Mouse (Mus musculus) erythroblast, embryonic 14.5 days (primary cell): Measurements from ENCODE around the gene Sc5d. TPM values are rescaled to one million over a fixed set of nuclear protein-coding genes. Genes with fewer than 3 reads are reported as not detected.

Experiments used
- H3K27me3 ChIP-seq: 2 replicates; pipeline ENCODE4 v1.6.1; 2012; ENCODE audit warnings: inconsistent platforms; ENCODE audit not compliant: control insufficient read depth
- H3K36me3 ChIP-seq: 2 replicates; pipeline ENCODE4 v1.6.1; 2012; ENCODE audit warnings: mild to moderate bottlenecking, inconsistent platforms; ENCODE audit not compliant: control insufficient read depth
- H3K4me1 ChIP-seq: 2 replicates; pipeline ENCODE4 v1.6.1; 2012; ENCODE audit warnings: inconsistent platforms; ENCODE audit not compliant: control insufficient read depth
- H3K4me3 ChIP-seq: replicated peaks from 2 replicates; pipeline ENCODE3; 2012; ENCODE audit warnings: moderate library complexity, mild to moderate bottlenecking, inconsistent platforms
- H3K9me3 ChIP-seq: 2 replicates; pipeline ENCODE4 v1.6.1; 2012; ENCODE audit warnings: low read length, inconsistent platforms, mixed read lengths; ENCODE audit not compliant: control insufficient read depth
- GATA1 ChIP-seq: IDR thresholded peaks from 2 replicates; pipeline ENCODE4 v1.6.1; 2012; ENCODE audit warnings: low read length, inconsistent platforms, mixed read lengths
- TAL1 ChIP-seq: IDR thresholded peaks from 3 replicates; pipeline ENCODE4 v1.6.1; 2012; ENCODE audit warnings: low read length, inconsistent platforms, mixed read lengths
- polyA plus RNA-seq: library from polyadenylated mRNA; stranded (reverse); fragments of >175 nt; gene quantifications from 2 replicates; pipeline ENCODE4 v1.2.3, GENCODE M21; 2012

Gene Sc5d
- polyA plus RNA-seq, 1 experiment, result 0.08 TPM

GRCm38 (mm10) chr9:42231116-42231515 is 32.9 kb downstream of the Sc5d start:
- Histone ChIP-seq H3K36me3 (no peaks in the 10 kb centered on the region), H3K9me3 (no peaks in the 10 kb centered on the region; the same call in 1 of the 2 replicates), H3K4me3 (no peak overlapping the region), H3K27me3 (no peaks in the 10 kb centered on the region), H3K4me1 (no peaks in the 10 kb centered on the region)
- TF ChIP-seq GATA1 (no peak), TAL1 (no peak)

- Histone ChIP-seq H3K27me3 (no peaks in the 10 kb centered on the region), H3K4me1 (no peaks in the 10 kb centered on the region), H3K4me3 (no peak overlapping the region), H3K36me3 (no peaks in the 10 kb centered on the region), H3K9me3 (no peaks in the 10 kb centered on the region; the same call in 1 of the 2 replicates)
- no peak for TF ChIP-seq TAL1
- TF ChIP-seq GATA1, result no peak
Observed at GRCm38 (mm10) chr9:42230333-42230732, 33.7 kb downstream of the Sc5d start.

- no peaks in the 10 kb centered on the region for H3K4me1 ChIP-seq
- no peaks in the 10 kb centered on the region for H3K36me3 ChIP-seq
- H3K9me3 ChIP-seq, result no peaks in the 10 kb centered on the region; the same call in 1 of the 2 replicates
- no peak overlapping the region for H3K4me3 ChIP-seq
- TF ChIP-seq TAL1 (no peak), GATA1 (no peak)
- no peaks in the 10 kb centered on the region for H3K27me3 ChIP-seq
Observed at GRCm38 (mm10) chr9:42229465-42230110, 34.5 kb downstream of the Sc5d start.

GRCm38 (mm10) chr9:42227804-42228203 is 36.3 kb downstream of the Sc5d start:
- Histone ChIP-seq H3K4me3 (no peak overlapping the region), H3K4me1 (no peaks in the 10 kb centered on the region), H3K27me3 (no peaks in the 10 kb centered on the region), H3K9me3 (peaks cover 2% of the 10 kb centered on the region), H3K36me3 (no peaks in the 10 kb centered on the region)
- TF ChIP-seq TAL1 (no peak), GATA1 (no peak)

- Histone ChIP-seq H3K4me3 (no peak overlapping the region), H3K27me3 (no peaks in the 10 kb centered on the region), H3K36me3 (no peaks in the 10 kb centered on the region), H3K4me1 (no peaks in the 10 kb centered on the region), H3K9me3 (peaks cover 2% of the 10 kb centered on the region; the same call in 1 of the 2 replicates)
- TF ChIP-seq GATA1, result no peak
- TF ChIP-seq TAL1, result no peak
Observed at GRCm38 (mm10) chr9:42219001-42219660, 44.9 kb downstream of the Sc5d start.

- Histone ChIP-seq H3K36me3 (no peaks in the 10 kb centered on the region), H3K9me3 (no peaks in the 10 kb centered on the region; the same call in 1 of the 2 replicates), H3K4me3 (no peak overlapping the region), H3K4me1 (no peaks in the 10 kb centered on the region), H3K27me3 (no peaks in the 10 kb centered on the region)
- TF ChIP-seq GATA1 (no peak), TAL1 (no peak)
Observed at GRCm38 (mm10) chr9:42217685-42218084, 46.4 kb downstream of the Sc5d start.

GRCm38 (mm10) chr9:42214116-42214515 is 49.9 kb downstream of the Sc5d start:
- H3K4me3 ChIP-seq, result no peak overlapping the region
- no peaks in the 10 kb centered on the region for H3K4me1 ChIP-seq
- no peaks in the 10 kb centered on the region for H3K9me3 ChIP-seq
- H3K27me3 ChIP-seq, result no peaks in the 10 kb centered on the region
- no peaks in the 10 kb centered on the region for H3K36me3 ChIP-seq
- TF ChIP-seq GATA1, result no peak
- TF ChIP-seq TAL1, result no peak

- Histone ChIP-seq H3K9me3 (no peaks in the 10 kb centered on the region), H3K4me1 (no peaks in the 10 kb centered on the region), H3K27me3 (no peaks in the 10 kb centered on the region), H3K36me3 (no peaks in the 10 kb centered on the region), H3K4me3 (no peak overlapping the region)
- TF ChIP-seq GATA1 (no peak), TAL1 (no peak)
Observed at GRCm38 (mm10) chr9:42213142-42213541, 50.9 kb downstream of the Sc5d start.

- Histone ChIP-seq H3K4me3 (no peak overlapping the region), H3K27me3 (no peaks in the 10 kb centered on the region), H3K36me3 (no peaks in the 10 kb centered on the region), H3K4me1 (no peaks in the 10 kb centered on the region), H3K9me3 (no peaks in the 10 kb centered on the region)
- TF ChIP-seq GATA1, result no peak
- no peak for TF ChIP-seq TAL1
Observed at GRCm38 (mm10) chr9:42209666-42210065, 54.4 kb downstream of the Sc5d start.
